Mouse (Mus musculus) liver, adult 2 months (tissue): ENCODE results near the gene Gm20388.

Experiments used
- CTCF ChIP-seq: fragments of 200-500 bp; IDR thresholded peaks from 2 replicates; pipeline ENCODE4 v1.5.1; 2011; ENCODE audit warnings: low read depth, low read length, control low read depth
- POLR2A ChIP-seq: fragments of 200-500 bp; IDR thresholded peaks from 2 replicates; pipeline ENCODE4 v1.6.1; 2011; ENCODE audit warnings: low read length, control low read depth; ENCODE audit not compliant: insufficient read depth; ENCODE audit errors: extremely low read depth

DNA sequence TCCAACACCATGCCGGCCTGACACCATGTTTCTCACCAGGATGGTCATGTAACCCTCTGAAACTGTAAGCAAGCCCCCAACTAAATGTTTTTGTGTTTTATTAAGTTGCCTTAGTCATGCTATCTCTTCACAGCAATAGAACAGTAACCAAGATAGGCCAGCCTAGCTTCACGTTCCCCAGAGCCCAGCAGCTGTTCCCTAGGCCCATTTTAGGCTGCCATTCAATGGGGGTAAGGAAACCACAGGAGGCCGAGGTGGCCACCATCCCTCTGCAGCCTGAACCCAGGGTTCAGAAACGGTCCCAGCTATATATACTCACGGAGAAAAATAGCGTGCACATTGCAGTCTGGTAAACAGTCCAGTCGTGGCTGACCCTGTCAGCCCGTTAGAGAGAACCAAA, 2633.5 kb downstream of the Gm20388 start:
- no peak for TF ChIP-seq POLR2A
- TF ChIP-seq CTCF = no peak
